Mouse (Mus musculus): Measurements from ENCODE around the gene Ltbp4. TPM values are rescaled to one million over a fixed set of nuclear protein-coding genes. Genes with fewer than 3 reads are reported as not detected.
A peak's percentile ranks its signal among the peaks of the same experiment; 100 is the strongest.

The Ltbp4 gene
- polyA plus RNA-seq, 1 experiment from 2014 or later: 7.2 TPM

DNA sequence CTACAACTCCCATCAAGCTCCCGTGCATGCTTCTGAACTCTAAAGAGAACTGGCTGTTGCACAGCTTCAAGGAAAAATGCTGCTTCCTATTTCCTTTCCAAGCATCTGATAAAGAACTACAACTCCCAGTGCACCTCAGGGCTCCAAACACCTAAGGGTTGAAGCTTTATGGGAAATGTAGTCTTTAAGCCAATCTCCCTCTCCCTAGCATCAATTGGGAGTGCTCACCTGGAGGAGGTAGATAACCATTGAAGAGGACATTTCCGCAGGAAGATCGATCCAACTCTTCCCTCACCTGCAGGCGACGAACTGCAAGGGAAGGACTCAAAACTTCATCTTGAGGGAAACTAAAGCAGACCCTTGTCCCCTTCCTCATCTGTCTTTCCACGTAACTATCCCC is 16.7 kb upstream of the Ltbp4 start:
- Histone ChIP-seq H3K9ac (replicated peaks) (no peak overlapping the region), H3K4me2 (ENCODE audit: low read depth, low read length) (peak overlapping the region; percentile 86), H3K27me3 (ENCODE audit: insufficient read depth, low read length) (no peaks in the 10 kb centered on the region), H3K4me3 (ENCODE audit: low read depth, low read length) (no peak overlapping the region), H3K27ac (ENCODE audit: low read depth) (no peak overlapping the region), H3K4me1 (ENCODE audit: insufficient read depth) (peaks cover 27% of the 10 kb centered on the region), H3K9me3 (ENCODE audit: low read length) (no peaks in the 10 kb centered on the region), H3K36me3 (replicated peaks; ENCODE audit: insufficient read depth, low read length) (peaks cover 11% of the 10 kb centered on the region)
- DNase-seq (no peak), ATAC-seq (no peak)
- TF ChIP-seq CTCF (IDR thresholded peaks at IDR 0.05; ENCODE audit: low read depth): no peak
- no peak for TF ChIP-seq EP300 (IDR thresholded peaks at IDR 0.05; ENCODE audit: low read depth)
- 44% methylated on average over 6 of the region's 6 CpGs for WGBS (ENCODE audit: insufficient replicate concordance)

DNA sequence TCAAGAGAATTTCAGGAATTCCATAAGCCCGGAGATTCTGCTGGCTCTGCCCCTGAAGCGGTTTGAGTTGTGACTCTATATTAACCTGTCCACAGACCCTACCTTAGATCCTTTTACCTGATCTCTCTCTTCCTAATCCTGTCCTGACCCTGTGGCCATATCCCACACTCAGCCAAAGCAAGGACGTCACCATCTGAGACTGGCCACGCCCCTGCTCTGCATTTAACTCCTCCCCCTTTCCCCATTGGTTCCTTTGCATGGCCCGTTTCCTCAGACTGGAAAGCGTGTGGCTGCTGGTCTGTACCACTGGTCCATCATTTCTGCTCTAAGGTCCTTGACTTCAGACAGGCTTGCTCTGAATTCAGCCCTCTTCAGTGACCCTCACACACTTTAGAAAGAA is 8.0 kb upstream of the Ltbp4 start:
- H3K36me3 ChIP-seq (replicated peaks; ENCODE audit: insufficient read depth, low read length): peaks cover 9% of the 10 kb centered on the region
- ATAC-seq: peak; percentile 36; the same call in 1 of the 2 replicates

GRCm38 (mm10) chr7:27342595-27342994 is 5.1 kb upstream of the Ltbp4 start:
- H3K27ac ChIP-seq (ENCODE audit: low read depth): no peak overlapping the region
- DNase-seq (no peak), ATAC-seq (0 out of 2 replicates have a peak, but pooled peaks have one; percentile 35)
- TF ChIP-seq EP300 (IDR thresholded peaks at IDR 0.05; ENCODE audit: low read depth) (no peak), CTCF (IDR thresholded peaks at IDR 0.05; ENCODE audit: low read depth) (peak; percentile 53)
- H3K4me2 ChIP-seq (ENCODE audit: low read depth, low read length): no peak overlapping the region
- no peaks in the 10 kb centered on the region for H3K4me1 ChIP-seq (ENCODE audit: insufficient read depth)
- H3K9ac ChIP-seq (replicated peaks): no peak overlapping the region
- no peak overlapping the region for H3K4me3 ChIP-seq (ENCODE audit: low read depth, low read length)
- H3K27me3 ChIP-seq (ENCODE audit: insufficient read depth, low read length): peaks cover 12% of the 10 kb centered on the region
- no peaks in the 10 kb centered on the region for H3K9me3 ChIP-seq (ENCODE audit: low read length)
- H3K36me3 ChIP-seq (replicated peaks; ENCODE audit: insufficient read depth, low read length): no peaks in the 10 kb centered on the region; the same call in none of the 2 replicates
- WGBS (ENCODE audit: insufficient replicate concordance): 42% methylated on average over 4 of the region's 4 CpGs

More for the DNA sequence above, 8.0 kb upstream of the Ltbp4 start:
- TF ChIP-seq CTCF (IDR thresholded peaks at IDR 0.05; ENCODE audit: low read depth): no peak
- TF ChIP-seq EP300 (IDR thresholded peaks at IDR 0.05; ENCODE audit: low read depth): no peak
- no peak overlapping the region for H3K4me3 ChIP-seq (ENCODE audit: low read depth, low read length)
- H3K27ac ChIP-seq (ENCODE audit: low read depth): no peak overlapping the region
- 44% methylated on average over 6 of the region's 6 CpGs for WGBS (ENCODE audit: insufficient replicate concordance)
- DNase-seq: no peak
- H3K9ac ChIP-seq (replicated peaks): no peak overlapping the region
- no peaks in the 10 kb centered on the region for H3K4me1 ChIP-seq (ENCODE audit: insufficient read depth)
- no peak overlapping the region for H3K4me2 ChIP-seq (ENCODE audit: low read depth, low read length)
- H3K9me3 ChIP-seq (ENCODE audit: low read length): no peaks in the 10 kb centered on the region
- H3K27me3 ChIP-seq (ENCODE audit: insufficient read depth, low read length): no peaks in the 10 kb centered on the region

DNA sequence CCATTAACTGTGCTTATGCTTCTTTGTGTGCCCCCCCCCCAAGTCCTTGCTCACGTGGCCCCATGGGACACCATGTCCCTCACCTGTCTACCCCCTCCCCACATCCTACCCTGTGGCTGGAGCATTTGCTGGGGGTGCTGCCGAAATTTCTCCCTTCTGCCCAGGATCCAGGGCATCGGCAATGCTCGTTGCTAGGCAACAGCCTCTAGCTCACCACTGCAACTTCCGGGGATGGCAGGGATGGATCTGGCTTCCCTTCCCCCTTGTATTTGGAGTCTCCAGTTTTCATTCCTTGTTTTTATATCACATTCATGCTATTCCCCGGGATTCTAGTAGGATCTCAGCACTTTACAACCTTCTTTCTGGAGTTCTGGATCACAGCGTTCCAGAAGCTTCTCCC is 2.0 kb upstream of the Ltbp4 start:
- no peak overlapping the region for H3K4me3 ChIP-seq (ENCODE audit: low read depth, low read length)
- no peak overlapping the region for H3K9ac ChIP-seq (replicated peaks)
- 38% methylated on average over 7 of the region's 7 CpGs for WGBS (ENCODE audit: insufficient replicate concordance)
- DNase-seq (no peak), ATAC-seq (no peak)
- peaks cover 42% of the 10 kb centered on the region for H3K27me3 ChIP-seq (ENCODE audit: insufficient read depth, low read length)
- H3K36me3 ChIP-seq (replicated peaks; ENCODE audit: insufficient read depth, low read length): no peaks in the 10 kb centered on the region; the same call in 1 of the 2 replicates
- no peaks in the 10 kb centered on the region for H3K9me3 ChIP-seq (ENCODE audit: low read length)
- no peaks in the 10 kb centered on the region for H3K4me1 ChIP-seq (ENCODE audit: insufficient read depth)
- no peak overlapping the region for H3K4me2 ChIP-seq (ENCODE audit: low read depth, low read length)
- TF ChIP-seq EP300 (IDR thresholded peaks at IDR 0.05; ENCODE audit: low read depth) (no peak), CTCF (IDR thresholded peaks at IDR 0.05; ENCODE audit: low read depth) (no peak)
- no peak overlapping the region for H3K27ac ChIP-seq (ENCODE audit: low read depth)

GRCm38 (mm10) chr7:27339114-27339513 is 1.6 kb upstream of the Ltbp4 start:
- Histone ChIP-seq H3K36me3 (replicated peaks; ENCODE audit: insufficient read depth, low read length) (no peaks in the 10 kb centered on the region; the same call in 1 of the 2 replicates), H3K27me3 (ENCODE audit: insufficient read depth, low read length) (peaks cover 46% of the 10 kb centered on the region), H3K9me3 (ENCODE audit: low read length) (no peaks in the 10 kb centered on the region), H3K4me3 (ENCODE audit: low read depth, low read length) (no peak overlapping the region), H3K4me2 (ENCODE audit: low read depth, low read length) (no peak overlapping the region), H3K27ac (ENCODE audit: low read depth) (no peak overlapping the region), H3K4me1 (ENCODE audit: insufficient read depth) (no peaks in the 10 kb centered on the region), H3K9ac (replicated peaks) (no peak overlapping the region)
- TF ChIP-seq CTCF (IDR thresholded peaks at IDR 0.05; ENCODE audit: low read depth) (no peak), EP300 (IDR thresholded peaks at IDR 0.05; ENCODE audit: low read depth) (no peak)
- WGBS (ENCODE audit: insufficient replicate concordance): 71% methylated on average over 4 of the region's 4 CpGs
- ATAC-seq: no peak
- no peak for DNase-seq

DNA sequence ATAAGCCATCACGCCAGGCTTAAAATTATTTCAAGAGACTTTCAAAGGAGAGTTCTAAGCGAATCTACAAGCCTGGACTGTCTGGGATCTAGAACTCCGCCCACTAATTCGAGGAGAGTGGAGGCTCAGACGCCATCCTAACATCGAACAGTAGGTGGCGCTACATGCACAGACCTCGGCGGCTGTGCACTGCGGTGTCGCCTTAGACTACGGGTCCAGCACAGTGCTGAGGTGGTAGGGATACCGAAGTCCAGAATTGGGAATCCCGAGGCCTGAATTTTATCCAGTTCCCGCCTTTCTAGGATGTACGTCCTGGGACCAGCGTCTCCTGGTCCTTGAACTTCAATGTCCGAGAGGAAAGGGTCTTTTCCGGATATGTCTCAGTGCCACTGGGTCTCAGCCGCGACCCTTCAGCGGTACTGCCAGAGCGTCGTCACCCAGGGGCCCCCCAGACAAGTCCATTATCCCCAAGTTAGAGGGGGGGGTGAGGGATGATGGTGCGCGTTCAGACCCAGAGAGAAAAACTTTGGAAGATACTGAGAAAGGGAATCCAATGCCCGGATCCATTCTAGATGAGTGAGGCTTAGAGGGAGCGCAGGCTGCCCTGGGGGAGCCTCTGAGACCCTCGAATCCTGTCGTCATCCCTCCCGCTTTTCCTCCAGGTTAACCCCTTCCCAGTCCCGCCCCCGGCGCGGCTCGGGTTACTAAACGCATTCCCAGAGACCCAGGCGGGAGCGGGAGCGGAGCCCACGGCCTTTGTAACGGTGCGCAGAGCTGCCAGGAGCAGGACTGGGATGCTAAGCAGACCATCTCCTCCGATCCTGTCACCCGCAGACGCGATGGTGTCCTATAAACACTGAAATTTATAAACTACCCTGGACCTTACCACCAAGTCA is 1.3 kb downstream of the Ltbp4 start:
- Histone ChIP-seq H3K27ac (ENCODE audit: low read depth) (no peak overlapping the region), H3K9me3 (ENCODE audit: low read length) (no peaks in the 10 kb centered on the region), H3K36me3 (replicated peaks; ENCODE audit: insufficient read depth, low read length) (no peaks in the 10 kb centered on the region), H3K4me1 (ENCODE audit: insufficient read depth) (no peaks in the 10 kb centered on the region; the same call in 1 of the 2 replicates), H3K4me2 (ENCODE audit: low read depth, low read length) (no peak overlapping the region), H3K4me3 (ENCODE audit: low read depth, low read length) (no peak overlapping the region), H3K27me3 (ENCODE audit: insufficient read depth, low read length) (peaks cover 74% of the 10 kb centered on the region), H3K9ac (replicated peaks) (no peak overlapping the region)
- peak; percentile 64 for ATAC-seq
- 2% methylated on average over 47 of the region's 47 CpGs for whole genome bisulfite sequencing (ENCODE audit: insufficient replicate concordance)
- peak; percentile 88 for DNase-seq
- TF ChIP-seq CTCF (IDR thresholded peaks at IDR 0.05; ENCODE audit: low read depth) (peak; percentile 98), EP300 (IDR thresholded peaks at IDR 0.05; ENCODE audit: low read depth) (no peak)

Data from liver, postnatal 0 days (tissue).